Mouse (Mus musculus): Measurements from ENCODE around the gene Nfib. TPM values are rescaled to one million over a fixed set of nuclear protein-coding genes. Genes with fewer than 3 reads are reported as not detected.
"Not testable (repeated sequence)": the region's sequence is repeated elsewhere in the genome, so short reads cannot be mapped to it uniquely, and the experiment has no call there.

The Nfib gene
- polyA plus RNA-seq, 1 experiment from 2014 or later: 164 TPM

GRCm38 (mm10) chr4:82267832-82268778 lies 437.4 kb downstream of the Nfib start:
- no peak overlapping the region for H3K9ac ChIP-seq (ENCODE audit: low read length)
- no peaks in the 10 kb centered on the region for H3K27me3 ChIP-seq (replicated peaks; ENCODE audit: control insufficient read depth, insufficient read depth, low read length)
- H3K9me3 ChIP-seq (replicated peaks; ENCODE audit: control insufficient read depth, low read length): no peaks in the 10 kb centered on the region
- H3K4me2 ChIP-seq (ENCODE audit: low read length): no peak overlapping the region
- H3K27ac ChIP-seq (ENCODE audit: low read depth, low read length): peak overlapping the region; percentile 71
- WGBS: 71% methylated on average over 14 of the region's 14 CpGs
- H3K4me1 ChIP-seq (ENCODE audit: control insufficient read depth, insufficient read depth, low read length): peaks cover 11% of the 10 kb centered on the region; the same call in 1 of the 2 replicates
- DNase-seq (ENCODE audit: low spot score): peak; percentile 64
- ATAC-seq: peak; percentile 82
- H3K4me3 ChIP-seq (ENCODE audit: low read depth, low read length): no peak overlapping the region
- H3K36me3 ChIP-seq (ENCODE audit: control insufficient read depth, insufficient read depth, low read length): no peaks in the 10 kb centered on the region

GRCm38 (mm10) chr4:82266066-82266619 lies 439.4 kb downstream of the Nfib start:
- no peak overlapping the region for H3K27ac ChIP-seq (ENCODE audit: low read depth, low read length)
- WGBS: 66% methylated on average over 4 of the region's 4 CpGs
- H3K9me3 ChIP-seq (replicated peaks; ENCODE audit: control insufficient read depth, low read length): no peaks in the 10 kb centered on the region
- no peak overlapping the region for H3K9ac ChIP-seq (ENCODE audit: low read length)
- no peaks in the 10 kb centered on the region for H3K36me3 ChIP-seq (ENCODE audit: control insufficient read depth, insufficient read depth, low read length)
- H3K4me2 ChIP-seq (ENCODE audit: low read length): no peak overlapping the region
- no peak for DNase-seq (ENCODE audit: low spot score)
- no peak overlapping the region for H3K4me3 ChIP-seq (ENCODE audit: low read depth, low read length)
- peaks cover 5% of the 10 kb centered on the region; the same call in 1 of the 2 replicates for H3K4me1 ChIP-seq (ENCODE audit: control insufficient read depth, insufficient read depth, low read length)
- no peak for ATAC-seq
- H3K27me3 ChIP-seq (replicated peaks; ENCODE audit: control insufficient read depth, insufficient read depth, low read length): no peaks in the 10 kb centered on the region

GRCm38 (mm10) chr4:82258545-82258944 lies 447.0 kb downstream of the Nfib start:
- WGBS: 89% methylated on average over 1 of the region's 1 CpGs
- H3K27ac ChIP-seq (ENCODE audit: low read depth, low read length); H3K9ac ChIP-seq (ENCODE audit: low read length); H3K4me1 ChIP-seq (ENCODE audit: control insufficient read depth, insufficient read depth, low read length); H3K4me2 ChIP-seq (ENCODE audit: low read length); ATAC-seq; H3K9me3 ChIP-seq (replicated peaks; ENCODE audit: control insufficient read depth, low read length); H3K36me3 ChIP-seq (ENCODE audit: control insufficient read depth, insufficient read depth, low read length); H3K27me3 ChIP-seq (replicated peaks; ENCODE audit: control insufficient read depth, insufficient read depth, low read length); H3K4me3 ChIP-seq (ENCODE audit: low read depth, low read length); DNase-seq (ENCODE audit: low spot score): not testable (repeated sequence)

- no peaks in the 10 kb centered on the region for H3K9me3 ChIP-seq (replicated peaks; ENCODE audit: control insufficient read depth, low read length)
- H3K9ac ChIP-seq (ENCODE audit: low read length): no peak overlapping the region
- H3K4me2 ChIP-seq (ENCODE audit: low read length): no peak overlapping the region
- DNase-seq (ENCODE audit: low spot score) (no peak), ATAC-seq (no peak)
- 96% methylated on average over 8 of the region's 8 CpGs for WGBS
- H3K4me3 ChIP-seq (ENCODE audit: low read depth, low read length): no peak overlapping the region
- no peak overlapping the region for H3K27ac ChIP-seq (ENCODE audit: low read depth, low read length)
- no peaks in the 10 kb centered on the region for H3K36me3 ChIP-seq (ENCODE audit: control insufficient read depth, insufficient read depth, low read length)
- no peaks in the 10 kb centered on the region; the same call in 1 of the 2 replicates for H3K4me1 ChIP-seq (ENCODE audit: control insufficient read depth, insufficient read depth, low read length)
- H3K27me3 ChIP-seq (replicated peaks; ENCODE audit: control insufficient read depth, insufficient read depth, low read length): no peaks in the 10 kb centered on the region
Observed at GRCm38 (mm10) chr4:82252054-82252453, 453.5 kb downstream of the Nfib start.

GRCm38 (mm10) chr4:82250355-82250659 lies 455.2 kb downstream of the Nfib start:
- no peaks in the 10 kb centered on the region for H3K36me3 ChIP-seq (ENCODE audit: control insufficient read depth, insufficient read depth, low read length)
- ATAC-seq: no peak
- H3K4me1 ChIP-seq (ENCODE audit: control insufficient read depth, insufficient read depth, low read length): no peaks in the 10 kb centered on the region; the same call in 1 of the 2 replicates
- H3K4me2 ChIP-seq (ENCODE audit: low read length): no peak overlapping the region
- no peak overlapping the region for H3K9ac ChIP-seq (ENCODE audit: low read length)
- no peaks in the 10 kb centered on the region for H3K9me3 ChIP-seq (replicated peaks; ENCODE audit: control insufficient read depth, low read length)
- 51% methylated on average over 5 of the region's 5 CpGs for WGBS
- no peak overlapping the region for H3K27ac ChIP-seq (ENCODE audit: low read depth, low read length)
- H3K27me3 ChIP-seq (replicated peaks; ENCODE audit: control insufficient read depth, insufficient read depth, low read length): no peaks in the 10 kb centered on the region
- no peak overlapping the region for H3K4me3 ChIP-seq (ENCODE audit: low read depth, low read length)
- DNase-seq (ENCODE audit: low spot score): no peak

GRCm38 (mm10) chr4:82249518-82250354 lies 455.8 kb downstream of the Nfib start:
- Histone ChIP-seq H3K9ac (ENCODE audit: low read length) (no peak overlapping the region), H3K27me3 (replicated peaks; ENCODE audit: control insufficient read depth, insufficient read depth, low read length) (no peaks in the 10 kb centered on the region), H3K4me2 (ENCODE audit: low read length) (no peak overlapping the region), H3K9me3 (replicated peaks; ENCODE audit: control insufficient read depth, low read length) (no peaks in the 10 kb centered on the region), H3K4me1 (ENCODE audit: control insufficient read depth, insufficient read depth, low read length) (no peaks in the 10 kb centered on the region; the same call in 1 of the 2 replicates), H3K4me3 (ENCODE audit: low read depth, low read length) (no peak overlapping the region), H3K36me3 (ENCODE audit: control insufficient read depth, insufficient read depth, low read length) (no peaks in the 10 kb centered on the region), H3K27ac (ENCODE audit: low read depth, low read length) (no peak overlapping the region)
- DNase-seq (ENCODE audit: low spot score) (no peak), ATAC-seq (no peak)
- 81% methylated on average over 11 of the region's 11 CpGs for WGBS

GRCm38 (mm10) chr4:82248961-82249360 lies 456.6 kb downstream of the Nfib start:
- H3K27me3 ChIP-seq (replicated peaks; ENCODE audit: control insufficient read depth, insufficient read depth, low read length): no peaks in the 10 kb centered on the region
- DNase-seq (ENCODE audit: low spot score) (no peak), ATAC-seq (no peak)
- no peak overlapping the region for H3K27ac ChIP-seq (ENCODE audit: low read depth, low read length)
- WGBS: 95% methylated on average over 1 of the region's 1 CpGs
- no peak overlapping the region for H3K4me2 ChIP-seq (ENCODE audit: low read length)
- no peaks in the 10 kb centered on the region for H3K36me3 ChIP-seq (ENCODE audit: control insufficient read depth, insufficient read depth, low read length)
- H3K9ac ChIP-seq (ENCODE audit: low read length): no peak overlapping the region
- no peaks in the 10 kb centered on the region; the same call in 1 of the 2 replicates for H3K4me1 ChIP-seq (ENCODE audit: control insufficient read depth, insufficient read depth, low read length)
- no peaks in the 10 kb centered on the region for H3K9me3 ChIP-seq (replicated peaks; ENCODE audit: control insufficient read depth, low read length)
- H3K4me3 ChIP-seq (ENCODE audit: low read depth, low read length): no peak overlapping the region

GRCm38 (mm10) chr4:82248031-82248430 lies 457.5 kb downstream of the Nfib start:
- H3K36me3 ChIP-seq (ENCODE audit: control insufficient read depth, insufficient read depth, low read length): no peaks in the 10 kb centered on the region
- no peak overlapping the region for H3K9ac ChIP-seq (ENCODE audit: low read length)
- H3K4me3 ChIP-seq (ENCODE audit: low read depth, low read length): no peak overlapping the region
- H3K4me2 ChIP-seq (ENCODE audit: low read length): no peak overlapping the region
- DNase-seq (ENCODE audit: low spot score) (no peak), ATAC-seq (no peak)
- H3K27me3 ChIP-seq (replicated peaks; ENCODE audit: control insufficient read depth, insufficient read depth, low read length): no peaks in the 10 kb centered on the region
- 86% methylated on average over 5 of the region's 5 CpGs for WGBS
- H3K9me3 ChIP-seq (replicated peaks; ENCODE audit: control insufficient read depth, low read length): no peaks in the 10 kb centered on the region
- no peaks in the 10 kb centered on the region; the same call in 1 of the 2 replicates for H3K4me1 ChIP-seq (ENCODE audit: control insufficient read depth, insufficient read depth, low read length)
- no peak overlapping the region for H3K27ac ChIP-seq (ENCODE audit: low read depth, low read length)

All from forebrain, embryonic 14.5 days (tissue).